Comparison of ENCODE assay signal across 22 mouse cellular contexts in the genomic region with DNA sequence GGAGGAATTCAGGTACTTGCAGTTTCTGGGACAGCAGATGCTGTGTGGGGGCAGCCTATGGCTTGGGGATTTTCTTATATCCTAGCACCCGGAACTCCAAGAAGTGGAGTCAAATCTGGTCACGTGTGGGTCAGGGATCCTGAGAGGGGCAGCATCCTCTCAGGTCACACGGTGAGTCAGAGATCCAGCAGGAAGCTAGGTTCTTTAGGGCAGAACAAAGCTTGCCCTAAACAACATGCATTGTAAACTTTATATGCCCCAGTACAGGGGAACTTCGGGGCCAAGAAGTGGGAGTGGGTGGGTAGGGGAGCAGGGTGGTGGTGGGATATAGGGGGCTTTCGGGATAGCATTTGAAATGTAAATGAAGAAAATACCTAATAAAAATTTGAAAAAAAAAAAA. TPM values are rescaled to one million over a fixed set of nuclear protein-coding genes. Genes with fewer than 3 reads are reported as not detected.
A peak's percentile ranks its signal among the peaks of the same experiment; 100 is the strongest.
DNase-seq lines count a peak whose midpoint lies in the region; ATAC-seq and TF ChIP-seq lines count a peak whose summit lies in the region.
"Had no signal": no experiment of that assay in that cellular context is flagged by ENCODE, and none has a peak within 500 bp of the region (broad histone marks: within the 10 kb centered on the region; RNA-seq: fewer than 3 reads in every experiment).

No protein-coding gene starts in this region.

- DNase-seq in heart, postnatal 14 days: no peak
- DNase-seq in kidney, postnatal 14 days: no peak
- no peak for DNase-seq in ES-E14 (ENCODE audit: low read depth, low spot score)
- DNase-seq in heart, postnatal 0 days (ENCODE audit: low spot score): no peak
- no peak for DNase-seq in left cerebral cortex, adult 11 months (ENCODE audit: low spot score)
- DNase-seq in thymus, postnatal 25 days: no peak
- DNase-seq: adrenal gland, postnatal 36 days; cerebellum, adult 8-10 months; lung, adult 2 months had no signal

- TF ChIP-seq EP300 in heart, postnatal 0 days (IDR thresholded peaks at IDR 0.05; ENCODE audit: low read depth): no peak

- in situ Hi-C loops in ES-E14 (cut with MboI; ENCODE audit: low sequenced_read_pairs in 2 of 2, unreplicated experiment in 2 of 2): no loop called here

- WGBS in heart, embryonic 11.5 days (ENCODE audit: insufficient replicate concordance): 54% methylated on average over 5 of the region's 5 CpGs
- WGBS in kidney, embryonic 16.5 days: 33% methylated on average over 5 of the region's 5 CpGs
- WGBS in heart, postnatal 0 days: 67% methylated on average over 5 of the region's 5 CpGs

- ATAC-seq in heart, embryonic 11.5 days (replicated peaks; ENCODE audit: insufficient number of reproducible peaks, low FRiP score, low TSS enrichment): no peak
- ATAC-seq in kidney, embryonic 16.5 days (ENCODE audit: low FRiP score, low TSS enrichment): no peak
- no peak for ATAC-seq in heart, postnatal 0 days (ENCODE audit: insufficient read depth, low read depth)

- no peak for TF ChIP-seq CTCF in heart, postnatal 0 days (IDR thresholded peaks at IDR 0.05; ENCODE audit: low read depth)

- no peaks in the 10 kb centered on the region for H3K27me3 ChIP-seq in heart, embryonic 11.5 days (ENCODE audit: control insufficient read depth, insufficient read depth, low read length)
- 0 out of 2 replicates have a peak, but pooled peaks cover 3% of the 10 kb centered on the region for H3K27me3 ChIP-seq in kidney, embryonic 16.5 days (ENCODE audit: insufficient read depth, low read length)
- no peaks in the 10 kb centered on the region for H3K27me3 ChIP-seq in heart, postnatal 0 days (ENCODE audit: control insufficient read depth, insufficient read depth, low read length)

- intact Hi-C loops in heart, postnatal 14 days (cut with DNase I): no loop called here

- peak overlapping the region; percentile 51; the same call in 1 of the 2 replicates for H3K27ac ChIP-seq in heart, embryonic 11.5 days (ENCODE audit: low read depth, low read length)
- peak overlapping the region; percentile 69 for H3K27ac ChIP-seq in kidney, embryonic 16.5 days (ENCODE audit: low read length)
- peak overlapping the region; percentile 29; the same call in 1 of the 2 replicates for H3K27ac ChIP-seq in ES-E14 (ENCODE audit: insufficient read depth, low read depth, low read length, poor library complexity, severe bottlenecking)
- peak overlapping the region; percentile 44 for H3K27ac ChIP-seq in heart, postnatal 0 days (ENCODE audit: low read depth)
- H3K27ac ChIP-seq: forebrain, embryonic 13.5 days; layer of hippocampus, adult 2 months; stomach, postnatal 0 days had no signal

- no peaks in the 10 kb centered on the region for H3K36me3 ChIP-seq in heart, embryonic 11.5 days (ENCODE audit: control insufficient read depth, insufficient read depth, low read length)
- H3K36me3 ChIP-seq in kidney, embryonic 16.5 days (ENCODE audit: insufficient read depth, low read length): no peaks in the 10 kb centered on the region
- no peaks in the 10 kb centered on the region for H3K36me3 ChIP-seq in ES-E14 (ENCODE audit: control insufficient read depth, insufficient read depth, low read length, poor library complexity, severe bottlenecking)
- no peaks in the 10 kb centered on the region for H3K36me3 ChIP-seq in heart, postnatal 0 days (replicated peaks; ENCODE audit: control insufficient read depth, insufficient read depth, low read length)
- H3K36me3 ChIP-seq: G1E had no signal

- H3K9me3 ChIP-seq in heart, embryonic 11.5 days (replicated peaks; ENCODE audit: control insufficient read depth, low read length): no peaks in the 10 kb centered on the region
- H3K9me3 ChIP-seq in kidney, embryonic 16.5 days (ENCODE audit: low read length): no peaks in the 10 kb centered on the region
- H3K9me3 ChIP-seq in ES-E14 (ENCODE audit: control insufficient read depth, insufficient read depth, low read depth, low read length): no peaks in the 10 kb centered on the region
- H3K9me3 ChIP-seq in heart, postnatal 0 days (replicated peaks; ENCODE audit: control insufficient read depth, low read length): no peaks in the 10 kb centered on the region
- H3K9me3 ChIP-seq: forebrain, embryonic 13.5 days; G1E had no signal

- H3K4me1 ChIP-seq in heart, embryonic 11.5 days (ENCODE audit: control insufficient read depth, insufficient read depth, low read length): peaks cover 24% of the 10 kb centered on the region
- H3K4me1 ChIP-seq in kidney, embryonic 16.5 days (ENCODE audit: insufficient read depth, low read length): peaks cover 25% of the 10 kb centered on the region
- peaks cover 15 to 24% of the 10 kb centered on the region in 2 experiments for H3K4me1 ChIP-seq in ES-E14 (ENCODE audit: control insufficient read depth in 2 of 2, insufficient read depth in 2 of 2, low read length in 2 of 2, poor library complexity in 1 of 2)
- peaks cover 17% of the 10 kb centered on the region for H3K4me1 ChIP-seq in heart, postnatal 0 days (ENCODE audit: control insufficient read depth, insufficient read depth)

- peak overlapping the region; percentile 25; the same call in 1 of the 2 replicates for H3K9ac ChIP-seq in heart, embryonic 11.5 days (ENCODE audit: low read depth, low read length)
- H3K9ac ChIP-seq in kidney, embryonic 16.5 days (replicated peaks; ENCODE audit: low read length): no peak overlapping the region
- no peak overlapping the region for H3K9ac ChIP-seq in ES-E14 (ENCODE audit: insufficient read depth, low read depth, low read length, poor library complexity, severe bottlenecking)
- H3K9ac ChIP-seq in heart, postnatal 0 days (replicated peaks; ENCODE audit: low read depth, low read length): no peak overlapping the region
- H3K9ac ChIP-seq: forebrain, embryonic 13.5 days had no signal

- H3K4me3 ChIP-seq in heart, embryonic 11.5 days (ENCODE audit: low read depth, low read length): no peak overlapping the region
- H3K4me3 ChIP-seq in kidney, embryonic 16.5 days (ENCODE audit: low read length): no peak overlapping the region
- 0 out of 4 replicates have a peak overlapping the region, but pooled peaks of 1 of the 2 experiments have one; percentile 55 for H3K4me3 ChIP-seq in ES-E14 (ENCODE audit: insufficient read depth in 1 of 2, low read depth in 1 of 2, low read length in 2 of 2, poor library complexity in 1 of 2, severe bottlenecking in 1 of 2)
- no peak overlapping the region for H3K4me3 ChIP-seq in heart, postnatal 0 days (ENCODE audit: low read depth, low read length)

- H3K4me2 ChIP-seq in heart, embryonic 11.5 days: no peak overlapping the region; the same call in 1 of the 2 replicates
- no peak overlapping the region for H3K4me2 ChIP-seq in kidney, embryonic 16.5 days (replicated peaks; ENCODE audit: low read depth, low read length)
- H3K4me2 ChIP-seq in heart, postnatal 0 days (ENCODE audit: low read depth, low read length): no peak overlapping the region

TF ChIP-seq in ES-E14, 5 proteins besides CTCF, POLR2A, EP300 and RAD21:
- TF ChIP-seq ZNF384 (IDR thresholded peaks at IDR 0.05; ENCODE audit: low read depth, low read length): no peak

RNA-seq across cellular contexts. Expression of a gene that starts 0.7 kb away (rescaled TPM):
- 9.5 and 9.8 TPM in 2 replicates for polyA plus RNA-seq in heart, embryonic 11.5 days (2014; fragmentation: Nextera tagmentation; extraction: Ambion mirVana)
- total RNA-seq in heart, postnatal 14 days (2021): 100 to 1,000 TPM; 131 to 158 TPM
- polyA plus RNA-seq in kidney, embryonic 16.5 days (2015; fragmentation: Nextera tagmentation; extraction: Ambion mirVana): 1.0 and 1.2 TPM in 2 replicates
- 0.45 and 0.90 TPM in 2 replicates for total RNA-seq in ES-E14 (2012; rRNA removed)
- 3.4 and 13.6 TPM in 2 replicates for total RNA-seq in heart, postnatal 0 days (2014; rRNA removed; ENCODE audit: low replicate concordance)
- 10.7 and 12.0 TPM in 2 replicates for polyA plus RNA-seq in heart, postnatal 0 days (2015; fragmentation: Nextera tagmentation; extraction: Ambion mirVana)
- total RNA-seq: adrenal gland, postnatal 36 days; layer of hippocampus, adult 2 months; left cerebral cortex, adult 18-20 months had no signal
- polyA plus RNA-seq: cortical plate, adult 2 months; G1E had no signal

RNA-seq across cellular contexts. Expression of a gene that starts 8.4 kb away (rescaled TPM):
- polyA plus RNA-seq in heart, embryonic 11.5 days (2014; fragmentation: Nextera tagmentation; extraction: Ambion mirVana): 0.84 and 1.9 TPM in 2 replicates
- total RNA-seq in heart, postnatal 14 days (2021): 1 to 10 TPM; 4.3 to 5.4 TPM
- polyA plus RNA-seq in kidney, embryonic 16.5 days (2015; fragmentation: Nextera tagmentation; extraction: Ambion mirVana): 2.2 and 2.4 TPM in 2 replicates
- total RNA-seq in ES-E14 (2012; rRNA removed): 2.6 and 3.2 TPM in 2 replicates
- total RNA-seq in heart, postnatal 0 days (2014; rRNA removed; ENCODE audit: low replicate concordance): 1.3 and 3.6 TPM in 2 replicates
- 3.3 and 3.5 TPM in 2 replicates for polyA plus RNA-seq in heart, postnatal 0 days (2015; fragmentation: Nextera tagmentation; extraction: Ambion mirVana)
- total RNA-seq: adrenal gland, postnatal 36 days; granulocyte monocyte progenitor cell, adult 5-6 weeks; layer of hippocampus, adult 2 months; left cerebral cortex, adult 18-20 months had no signal
- polyA plus RNA-seq: C2C12; cortical plate, adult 2 months; G1E had no signal

RNA-seq across cellular contexts. Expression of a gene that starts 15.8 kb away (rescaled TPM):
- not detected in 2 replicates for polyA plus RNA-seq in heart, embryonic 11.5 days (2014; fragmentation: Nextera tagmentation; extraction: Ambion mirVana)
- total RNA-seq in heart, postnatal 14 days (2021): not detected
- polyA plus RNA-seq in kidney, embryonic 16.5 days (2015; fragmentation: Nextera tagmentation; extraction: Ambion mirVana): not detected in 2 replicates
- total RNA-seq in ES-E14 (2012; rRNA removed): 0.27 and 0.42 TPM in 2 replicates
- total RNA-seq in heart, postnatal 0 days (2014; rRNA removed; ENCODE audit: low replicate concordance): 0.92 TPM in 1 of 2 replicates, not detected in the other
- 0.14 TPM in 2 replicates for polyA plus RNA-seq in heart, postnatal 0 days (2015; fragmentation: Nextera tagmentation; extraction: Ambion mirVana)
- total RNA-seq: adrenal gland, postnatal 36 days; granulocyte monocyte progenitor cell, adult 5-6 weeks had no signal
- polyA plus RNA-seq: forebrain, embryonic 13.5 days; G1E; limb, embryonic 11.5 days; midbrain, embryonic 11.5 days; stomach, postnatal 0 days had no signal

RNA-seq across cellular contexts. Expression of a gene that starts 18.0 kb away (rescaled TPM):
- not detected in 2 replicates for polyA plus RNA-seq in heart, embryonic 11.5 days (2014; fragmentation: Nextera tagmentation; extraction: Ambion mirVana)
- total RNA-seq in heart, postnatal 14 days (2021): under 1 TPM; 0.63 to 0.69 TPM
- polyA plus RNA-seq in kidney, embryonic 16.5 days (2015; fragmentation: Nextera tagmentation; extraction: Ambion mirVana): 0.09 TPM in 1 of 2 replicates, not detected in the other
- 0.36 and 1.3 TPM in 2 replicates for total RNA-seq in ES-E14 (2012; rRNA removed)
- total RNA-seq in heart, postnatal 0 days (2014; rRNA removed; ENCODE audit: low replicate concordance): 1.1 and 1.2 TPM in 2 replicates
- not detected in 2 replicates for polyA plus RNA-seq in heart, postnatal 0 days (2015; fragmentation: Nextera tagmentation; extraction: Ambion mirVana)
- total RNA-seq: granulocyte monocyte progenitor cell, adult 5-6 weeks; left cerebral cortex, adult 18-20 months had no signal
- polyA plus RNA-seq: C2C12; forebrain, embryonic 13.5 days; G1E; limb, embryonic 11.5 days; lung, adult 2 months; midbrain, embryonic 11.5 days; neural tube, embryonic 14.5 days; stomach, postnatal 0 days had no signal

RNA-seq across cellular contexts. Expression of a gene that starts 35.4 kb away (rescaled TPM):
- polyA plus RNA-seq in heart, embryonic 11.5 days (2014; fragmentation: Nextera tagmentation; extraction: Ambion mirVana): 0.70 and 1.4 TPM in 2 replicates
- total RNA-seq in heart, postnatal 14 days (2021): under 1 TPM; 0.61 to 0.84 TPM
- polyA plus RNA-seq in kidney, embryonic 16.5 days (2015; fragmentation: Nextera tagmentation; extraction: Ambion mirVana): 0.99 and 1.4 TPM in 2 replicates
- 0.76 and 1.1 TPM in 2 replicates for total RNA-seq in ES-E14 (2012; rRNA removed)
- total RNA-seq in heart, postnatal 0 days (2014; rRNA removed; ENCODE audit: low replicate concordance): not detected in 2 replicates
- 0.25 and 0.31 TPM in 2 replicates for polyA plus RNA-seq in heart, postnatal 0 days (2015; fragmentation: Nextera tagmentation; extraction: Ambion mirVana)
